Mouse (Mus musculus): ENCODE data around the gene Timm9.

DNA sequence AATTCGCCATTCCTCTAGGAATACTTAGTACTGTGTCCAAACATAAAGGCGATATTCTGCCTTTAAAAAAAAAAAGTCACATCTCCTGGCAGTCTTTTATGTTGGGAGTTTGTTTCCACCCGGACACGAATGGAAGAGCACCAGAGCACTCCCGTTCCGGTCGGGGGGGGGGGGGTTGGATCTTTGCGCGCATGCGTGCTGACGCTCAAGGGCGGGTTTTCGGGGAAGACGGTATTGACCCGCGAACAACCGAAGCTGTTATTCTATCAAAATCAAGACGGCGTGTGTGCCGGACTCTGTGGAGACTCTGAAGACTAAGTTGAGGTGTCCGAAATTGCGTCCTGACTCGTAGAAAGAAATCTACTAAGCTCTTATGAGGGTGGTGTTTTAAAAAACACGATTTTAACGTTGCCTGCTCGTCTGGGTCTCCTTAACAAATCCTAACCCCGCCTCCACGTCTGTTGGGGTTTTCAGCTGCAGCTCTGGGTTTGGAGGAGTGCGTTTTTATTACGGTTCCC is 549 bp upstream of the Timm9 start:
- TF ChIP-seq POLR2A (IDR thresholded peaks at IDR 0.05; ENCODE audit: borderline replicate concordance, low read depth, low read length): no peak
- no peak for TF ChIP-seq CTCF (IDR thresholded peaks at IDR 0.05; ENCODE audit: low read depth, low read length)

Data from bone marrow macrophage, adult 2 months (primary cell).